Mouse (Mus musculus) bone marrow, adult 2 months (tissue): ENCODE measurements around the gene Snx21. TPM values are rescaled to one million over a fixed set of nuclear protein-coding genes. Genes with fewer than 3 reads are reported as not detected.

Experiments used
- H3K27ac ChIP-seq: fragments of 200-500 bp; 2 replicates; pipeline ENCODE4 v1.5.1; 2012; ENCODE audit warnings: low read depth, mild to moderate bottlenecking, control low read depth, inconsistent platforms, low read length; ENCODE audit not compliant: control insufficient read depth, poor library complexity, insufficient read depth
- H3K4me1 ChIP-seq: fragments of 200-500 bp; 2 replicates; pipeline ENCODE4 v1.6.1; 2011; ENCODE audit warnings: low read length; ENCODE audit not compliant: control insufficient read depth, insufficient read depth
- H3K4me3 ChIP-seq: fragments of 200-500 bp; replicated peaks from 2 replicates; pipeline ENCODE3; 2011; ENCODE audit warnings: mild to moderate bottlenecking, low read depth, low read length, control low read depth; ENCODE audit not compliant: control insufficient read depth
- CTCF ChIP-seq: fragments of 200-500 bp; IDR thresholded peaks from 2 replicates; pipeline ENCODE4 v1.5.1; 2011; ENCODE audit warnings: low read length, control low read depth; ENCODE audit not compliant: control insufficient read depth, insufficient read depth
- POLR2A ChIP-seq: fragments of 200-500 bp; IDR thresholded peaks from 2 replicates; pipeline ENCODE4 v1.6.1; 2011; ENCODE audit warnings: low read depth, mild to moderate bottlenecking, control low read depth, low read length, borderline replicate concordance; ENCODE audit not compliant: control insufficient read depth
- WGBS: fragments of 180-500 bp; shearing (Covaris S2); methylation state at CpG from one replicate; pipeline ENCODE4 v1.1.7; 2018; 5-methylcytosine and 5-hydroxymethylcytosine counted together
- polyA plus RNA-seq: library from polyadenylated mRNA; stranded (reverse); fragments of >200 nt; gene quantifications from 2 replicates; pipeline ENCODE4 v1.2.4, GENCODE M21; 2011; ENCODE audit warnings: low replicate concordance; ENCODE audit not compliant: missing spikeins, insufficient read depth, insufficient read length

The Snx21 gene
- 2.3 and 5.8 TPM in 2 replicates for polyA plus RNA-seq

DNA sequence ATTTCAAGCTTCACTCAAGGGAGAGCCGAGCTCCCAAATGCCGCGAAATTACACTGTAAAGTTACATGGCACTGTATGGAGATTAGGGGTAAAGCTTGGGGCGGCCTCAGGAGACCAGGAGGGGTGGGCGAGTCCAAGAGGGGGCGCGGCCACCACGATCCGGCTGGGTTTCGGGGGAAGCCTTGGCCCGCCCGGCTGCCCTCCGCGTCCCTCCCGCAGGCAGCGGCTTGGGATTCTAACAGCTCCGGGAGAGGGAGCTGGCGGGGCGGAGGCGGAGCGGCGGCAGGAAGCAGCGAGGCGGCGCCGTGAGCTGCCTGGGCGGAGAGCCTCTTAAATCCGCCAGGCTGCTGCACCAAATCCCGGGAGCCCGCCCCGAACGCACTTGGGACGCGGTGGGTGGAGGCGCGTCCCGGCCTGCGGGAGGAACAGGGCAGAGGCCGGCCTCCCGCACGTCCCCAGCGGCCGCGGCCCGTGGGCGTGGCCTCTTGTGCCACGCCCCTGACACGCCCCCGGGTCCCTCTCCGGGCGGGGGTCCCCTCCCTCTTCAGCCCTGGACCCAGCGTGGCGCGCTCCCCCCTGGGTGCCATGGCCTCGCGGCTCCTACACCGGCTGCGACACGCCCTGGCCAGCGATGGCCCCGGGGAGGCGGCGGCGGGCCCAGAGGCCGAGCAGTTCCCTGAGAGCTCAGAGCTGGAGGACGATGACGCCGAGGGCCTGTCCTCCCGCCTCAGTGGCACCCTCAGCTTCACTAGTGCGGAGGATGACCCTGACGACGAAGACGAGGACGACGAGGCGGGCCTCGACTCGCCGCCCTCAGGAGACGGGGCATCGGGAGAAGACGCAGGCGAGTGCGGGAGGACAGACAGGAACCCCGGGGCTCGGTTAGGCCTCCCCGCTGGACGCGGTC is at the start of gene Snx21:
Snx21 (plus strand) TSS at position 343 of the 907 bp plus-strand sequence.
- Histone ChIP-seq H3K4me3 (peak within 1 kb of the TSS; percentile 72), H3K27ac (peak within 1 kb of the TSS; percentile 56), H3K4me1 (peaks cover 4% of the 10 kb centered on the region)
- WGBS: under 1% methylated on average over 88 of the region's 89 CpGs
- TF ChIP-seq CTCF: no peak
- peak; percentile 15; the same call in 1 of the 2 replicates for TF ChIP-seq POLR2A

GRCm38 (mm10) chr2:164737377-164738090 is 48.1 kb upstream of the Snx21 start:
- Histone ChIP-seq H3K27ac (no peak overlapping the region), H3K4me3 (no peak overlapping the region), H3K4me1 (no peaks in the 10 kb centered on the region)
- TF ChIP-seq CTCF (no peak), POLR2A (no peak)
- 72% methylated on average over 3 of the region's 3 CpGs for WGBS

GRCm38 (mm10) chr2:164739876-164740275 is 45.7 kb upstream of the Snx21 start:
- no peak overlapping the region for H3K27ac ChIP-seq
- H3K4me1 ChIP-seq: peaks cover under 1% of the 10 kb centered on the region; the same call in 1 of the 2 replicates
- H3K4me3 ChIP-seq: no peak overlapping the region
- no peak for TF ChIP-seq POLR2A
- TF ChIP-seq CTCF: no peak
- 52% methylated on average over 7 of the region's 7 CpGs for WGBS

GRCm38 (mm10) chr2:164744987-164745386 is 40.6 kb upstream of the Snx21 start:
- TF ChIP-seq POLR2A: no peak
- no peak for TF ChIP-seq CTCF
- 13% methylated on average over 13 of the region's 13 CpGs for whole genome bisulfite sequencing
- peak overlapping the region; percentile 45 for H3K4me3 ChIP-seq
- no peak overlapping the region for H3K27ac ChIP-seq
- peaks cover 5% of the 10 kb centered on the region; the same call in 1 of the 2 replicates for H3K4me1 ChIP-seq

- peak within 1 kb of the TSS; percentile 100 for H3K4me3 ChIP-seq
- TF ChIP-seq POLR2A: peak; percentile 67; the same call in 1 of the 2 replicates
- no peak for TF ChIP-seq CTCF
- peak within 1 kb of the TSS; percentile 88 for H3K27ac ChIP-seq
- WGBS: under 1% methylated on average over 70 of the region's 70 CpGs
- peaks cover 5% of the 10 kb centered on the region; the same call in 1 of the 2 replicates for H3K4me1 ChIP-seq
Measured at GRCm38 (mm10) chr2:164745843-164746479, 39.7 kb upstream of the Snx21 start, which contains the start of the genes Wfdc3 and Dnttip1. Gene Wfdc3, minus strand, starts transcription at chr2:164745931. Gene Dnttip1, plus strand, starts transcription at chr2:164745983.

GRCm38 (mm10) chr2:164746693-164747092 is 38.9 kb upstream of the Snx21 start:
- peak overlapping the region; percentile 88 for H3K27ac ChIP-seq
- H3K4me1 ChIP-seq: peaks cover 5% of the 10 kb centered on the region; the same call in 1 of the 2 replicates
- peak overlapping the region; percentile 100 for H3K4me3 ChIP-seq
- TF ChIP-seq POLR2A: no peak
- no peak for TF ChIP-seq CTCF
- 30% methylated on average over 8 of the region's 8 CpGs for WGBS

DNA sequence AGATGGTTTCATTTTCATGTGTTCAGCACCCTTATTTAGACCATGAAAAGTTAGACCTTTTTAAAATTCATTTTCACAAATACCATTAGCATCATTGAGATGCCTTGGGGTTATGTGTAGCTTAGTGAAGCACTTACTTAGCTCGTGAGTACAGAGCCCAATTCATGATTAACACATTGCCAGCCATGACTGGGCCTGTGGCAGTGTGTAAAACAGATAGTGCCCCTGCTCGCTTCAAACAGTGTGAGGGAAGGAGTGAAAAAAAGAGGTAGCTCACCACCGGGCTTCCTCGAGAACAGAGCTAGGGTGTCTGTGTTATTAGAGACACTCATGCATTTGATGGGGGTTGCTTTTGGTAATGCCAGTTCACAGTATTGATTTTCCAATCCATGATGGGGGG is 37.4 kb upstream of the Snx21 start:
- WGBS: 76% methylated on average over 4 of the region's 4 CpGs
- TF ChIP-seq CTCF: no peak
- Histone ChIP-seq H3K4me3 (no peak overlapping the region), H3K4me1 (peaks cover 5% of the 10 kb centered on the region; the same call in 1 of the 2 replicates), H3K27ac (no peak overlapping the region)
